12 mouse cellular contexts compared by ENCODE assay signal in the genomic region with DNA sequence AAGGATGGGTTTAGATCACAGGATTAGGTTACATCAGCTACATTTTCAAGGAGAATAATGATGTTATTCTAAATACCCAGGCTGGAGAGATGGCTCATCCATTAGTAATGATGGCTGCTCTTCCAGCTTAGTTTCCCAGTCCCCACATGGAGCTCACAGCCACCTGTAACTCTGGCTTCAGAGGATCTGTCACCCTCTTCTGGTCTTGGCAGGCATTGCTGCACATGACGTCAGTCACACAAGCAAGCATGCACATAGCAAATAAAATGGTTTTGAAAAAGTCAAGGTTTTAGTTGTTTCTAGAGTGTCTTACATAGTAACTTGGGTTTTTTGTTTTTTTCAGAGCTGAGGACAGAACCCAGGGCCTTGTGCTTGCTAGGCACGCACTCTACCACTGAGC. TPM values are rescaled to one million over a fixed set of nuclear protein-coding genes. Genes with fewer than 3 reads are reported as not detected.
DNase-seq lines count a peak whose midpoint lies in the region; ATAC-seq and TF ChIP-seq lines count a peak whose summit lies in the region.
"Had no signal": no experiment of that assay in that cellular context is flagged by ENCODE, and none has a peak within 500 bp of the region (broad histone marks: within the 10 kb centered on the region; RNA-seq: fewer than 3 reads in every experiment).

No protein-coding gene starts in this region.

- WGBS in hindbrain, postnatal 0 days: 82% methylated on average over 2 of the region's 2 CpGs
- 80% methylated on average over 2 of the region's 2 CpGs for WGBS in hindbrain, embryonic 14.5 days

- H3K27ac ChIP-seq in hindbrain, postnatal 0 days: no peak overlapping the region
- no peak overlapping the region for H3K27ac ChIP-seq in hindbrain, embryonic 14.5 days
- H3K27ac ChIP-seq: liver, embryonic 15.5 days had no signal

- peaks cover 19% of the 10 kb centered on the region for H3K36me3 ChIP-seq in hindbrain, postnatal 0 days (ENCODE audit: insufficient read depth, low read length)
- H3K36me3 ChIP-seq in hindbrain, embryonic 14.5 days (replicated peaks; ENCODE audit: control insufficient read depth, insufficient read depth): peaks cover 12% of the 10 kb centered on the region; the same call in 1 of the 2 replicates

- no peaks in the 10 kb centered on the region for H3K9me3 ChIP-seq in hindbrain, postnatal 0 days (ENCODE audit: low read length)
- H3K9me3 ChIP-seq in hindbrain, embryonic 14.5 days (ENCODE audit: control insufficient read depth, low read length): no peaks in the 10 kb centered on the region
- H3K9me3 ChIP-seq: liver, embryonic 15.5 days had no signal

- ATAC-seq in hindbrain, postnatal 0 days: no peak
- ATAC-seq in hindbrain, embryonic 14.5 days (ENCODE audit: low FRiP score): no peak
- ATAC-seq in megakaryocyte progenitor cell, adult 5-6 weeks (replicated peaks; ENCODE audit: poor library complexity): peak; percentile 63
- ATAC-seq: midbrain, embryonic 16.5 days had no signal

- H3K4me3 ChIP-seq in hindbrain, postnatal 0 days (ENCODE audit: low read length): no peak overlapping the region
- H3K4me3 ChIP-seq in hindbrain, embryonic 14.5 days (replicated peaks; ENCODE audit: low read length): no peak overlapping the region
- H3K4me3 ChIP-seq: liver, embryonic 15.5 days had no signal

- H3K9ac ChIP-seq in hindbrain, postnatal 0 days (replicated peaks; ENCODE audit: low read length): no peak overlapping the region
- H3K9ac ChIP-seq in hindbrain, embryonic 14.5 days: no peak overlapping the region
- H3K9ac ChIP-seq: liver, embryonic 15.5 days had no signal

- H3K4me2 ChIP-seq in hindbrain, postnatal 0 days (ENCODE audit: low read depth, low read length): no peak overlapping the region
- no peak overlapping the region for H3K4me2 ChIP-seq in hindbrain, embryonic 14.5 days (replicated peaks)
- H3K4me2 ChIP-seq: heart, embryonic 11.5 days; liver, embryonic 15.5 days had no signal

- peak; percentile 71 to 85 for DNase-seq in adrenal gland, adult (ENCODE audit: inconsistent age in 2 of 2, low spot score in 1 of 2)
- DNase-seq in adrenal gland, adult 8-10 months: no peak
- no peak for DNase-seq in hindbrain, postnatal 0 days (ENCODE audit: low spot score)
- no peak for DNase-seq in hindbrain, embryonic 14.5 days (ENCODE audit: low spot score)
- DNase-seq in retina, postnatal 1 day: peak; percentile 42
- no peak for DNase-seq in retina, embryonic 14.5 days (ENCODE audit: low spot score)
- DNase-seq in urinary bladder, postnatal 10 days (ENCODE audit: low spot score): no peak
- DNase-seq: B cell, adult 2 months had no signal

- peak; percentile 62 for TF ChIP-seq CTCF in hindbrain, postnatal 0 days (IDR thresholded peaks at IDR 0.05; ENCODE audit: low read depth)

- no peaks in the 10 kb centered on the region for H3K4me1 ChIP-seq in hindbrain, postnatal 0 days (ENCODE audit: insufficient read depth, low read length)
- no peaks in the 10 kb centered on the region for H3K4me1 ChIP-seq in hindbrain, embryonic 14.5 days (replicated peaks; ENCODE audit: control insufficient read depth, insufficient read depth, low read length)

- no peaks in the 10 kb centered on the region for H3K27me3 ChIP-seq in hindbrain, postnatal 0 days (ENCODE audit: insufficient read depth, low read length)
- no peaks in the 10 kb centered on the region for H3K27me3 ChIP-seq in hindbrain, embryonic 14.5 days (ENCODE audit: control insufficient read depth, insufficient read depth, low read length)
- H3K27me3 ChIP-seq: liver, embryonic 15.5 days had no signal

RNA-seq across cellular contexts. Expression of gene Prrg2, which starts 9.8 kb away (rescaled TPM):
- total RNA-seq in adrenal gland, adult 8-10 months (2022): 10 to 100 TPM; 16.4 to 20.5 (median 17.1) TPM
- total RNA-seq in hindbrain, postnatal 0 days (2014; rRNA removed): 10.5 and 12.4 TPM in 2 replicates
- polyA plus RNA-seq in hindbrain, postnatal 0 days (2015; fragmentation: Nextera tagmentation; extraction: Ambion mirVana): 15.3 and 17.2 TPM in 2 replicates
- 12.8 and 13.9 TPM in 2 replicates for polyA plus RNA-seq in hindbrain, embryonic 14.5 days (2014; fragmentation: Nextera tagmentation; extraction: Ambion mirVana)
- total RNA-seq in megakaryocyte progenitor cell, adult 5-6 weeks (2015): 2.6 and 4.7 TPM in 2 replicates
- total RNA-seq in megakaryocyte progenitor cell, adult 5-6 weeks (2017): 3.0 and 4.2 TPM in 2 replicates

RNA-seq across cellular contexts. Expression of gene Nosip, which starts 10.0 kb away (rescaled TPM):
- 10 to 100 TPM; 57.5 to 81.7 (median 66.6) TPM for total RNA-seq in adrenal gland, adult 8-10 months (2022)
- total RNA-seq in hindbrain, postnatal 0 days (2014; rRNA removed): 72.9 and 83.1 TPM in 2 replicates
- polyA plus RNA-seq in hindbrain, postnatal 0 days (2015; fragmentation: Nextera tagmentation; extraction: Ambion mirVana): 64.5 and 67.4 TPM in 2 replicates
- 57.9 and 62.1 TPM in 2 replicates for polyA plus RNA-seq in hindbrain, embryonic 14.5 days (2014; fragmentation: Nextera tagmentation; extraction: Ambion mirVana)
- 39.7 and 45.0 TPM in 2 replicates for total RNA-seq in megakaryocyte progenitor cell, adult 5-6 weeks (2015)
- 46.8 and 49.2 TPM in 2 replicates for total RNA-seq in megakaryocyte progenitor cell, adult 5-6 weeks (2017)

RNA-seq across cellular contexts. Expression of gene Prr12, which starts 19.5 kb away (rescaled TPM):
- total RNA-seq in adrenal gland, adult 8-10 months (2022): 10 to 100 TPM; 64.6 to 86.8 (median 70.0) TPM
- total RNA-seq in hindbrain, postnatal 0 days (2014; rRNA removed): 14.0 and 18.1 TPM in 2 replicates
- 7.5 and 9.2 TPM in 2 replicates for polyA plus RNA-seq in hindbrain, postnatal 0 days (2015; fragmentation: Nextera tagmentation; extraction: Ambion mirVana)
- polyA plus RNA-seq in hindbrain, embryonic 14.5 days (2014; fragmentation: Nextera tagmentation; extraction: Ambion mirVana): 16.5 and 16.8 TPM in 2 replicates
- 20.5 and 21.7 TPM in 2 replicates for total RNA-seq in megakaryocyte progenitor cell, adult 5-6 weeks (2015)
- 2.8 and 4.0 TPM in 2 replicates for total RNA-seq in megakaryocyte progenitor cell, adult 5-6 weeks (2017)

RNA-seq across cellular contexts. Expression of gene Rcn3, which starts 19.8 kb away (rescaled TPM):
- total RNA-seq in adrenal gland, adult 8-10 months (2022): 10 to 100 TPM; 33.1 to 51.0 (median 37.1) TPM
- 42.9 and 45.1 TPM in 2 replicates for total RNA-seq in hindbrain, postnatal 0 days (2014; rRNA removed)
- 39.3 and 42.0 TPM in 2 replicates for polyA plus RNA-seq in hindbrain, postnatal 0 days (2015; fragmentation: Nextera tagmentation; extraction: Ambion mirVana)
- 77.7 and 93.3 TPM in 2 replicates for polyA plus RNA-seq in hindbrain, embryonic 14.5 days (2014; fragmentation: Nextera tagmentation; extraction: Ambion mirVana)
- total RNA-seq in megakaryocyte progenitor cell, adult 5-6 weeks (2015): 4.6 and 7.8 TPM in 2 replicates
- 5.4 TPM in 2 replicates for total RNA-seq in megakaryocyte progenitor cell, adult 5-6 weeks (2017)

RNA-seq across cellular contexts. Expression of gene Fcgrt, which starts 31.4 kb away (rescaled TPM):
- 100 to 1,000 TPM; 105 to 151 (median 125) TPM for total RNA-seq in adrenal gland, adult 8-10 months (2022)
- 32.9 and 43.6 TPM in 2 replicates for total RNA-seq in hindbrain, postnatal 0 days (2014; rRNA removed)
- 43.8 and 45.9 TPM in 2 replicates for polyA plus RNA-seq in hindbrain, postnatal 0 days (2015; fragmentation: Nextera tagmentation; extraction: Ambion mirVana)
- polyA plus RNA-seq in hindbrain, embryonic 14.5 days (2014; fragmentation: Nextera tagmentation; extraction: Ambion mirVana): 37.7 and 40.5 TPM in 2 replicates
- total RNA-seq in megakaryocyte progenitor cell, adult 5-6 weeks (2015): 0.54 and 0.62 TPM in 2 replicates
- 3.9 TPM in 2 replicates for total RNA-seq in megakaryocyte progenitor cell, adult 5-6 weeks (2017)

Comparison
In these comparisons a context has a peak if more than half of its experiments do, and no peak if none do; other contexts are left out.
1. DNase-seq: peak in adrenal gland, adult (2 of 2) and retina, postnatal 1 day (single experiment); none in adrenal gland, adult 8-10 months (single experiment), hindbrain, postnatal 0 days (single experiment), hindbrain, embryonic 14.5 days (single experiment), retina, embryonic 14.5 days (single experiment) and urinary bladder, postnatal 10 days (single experiment).